Comparison of ENCODE assay signal across 8 mouse cellular contexts in the genomic region with DNA sequence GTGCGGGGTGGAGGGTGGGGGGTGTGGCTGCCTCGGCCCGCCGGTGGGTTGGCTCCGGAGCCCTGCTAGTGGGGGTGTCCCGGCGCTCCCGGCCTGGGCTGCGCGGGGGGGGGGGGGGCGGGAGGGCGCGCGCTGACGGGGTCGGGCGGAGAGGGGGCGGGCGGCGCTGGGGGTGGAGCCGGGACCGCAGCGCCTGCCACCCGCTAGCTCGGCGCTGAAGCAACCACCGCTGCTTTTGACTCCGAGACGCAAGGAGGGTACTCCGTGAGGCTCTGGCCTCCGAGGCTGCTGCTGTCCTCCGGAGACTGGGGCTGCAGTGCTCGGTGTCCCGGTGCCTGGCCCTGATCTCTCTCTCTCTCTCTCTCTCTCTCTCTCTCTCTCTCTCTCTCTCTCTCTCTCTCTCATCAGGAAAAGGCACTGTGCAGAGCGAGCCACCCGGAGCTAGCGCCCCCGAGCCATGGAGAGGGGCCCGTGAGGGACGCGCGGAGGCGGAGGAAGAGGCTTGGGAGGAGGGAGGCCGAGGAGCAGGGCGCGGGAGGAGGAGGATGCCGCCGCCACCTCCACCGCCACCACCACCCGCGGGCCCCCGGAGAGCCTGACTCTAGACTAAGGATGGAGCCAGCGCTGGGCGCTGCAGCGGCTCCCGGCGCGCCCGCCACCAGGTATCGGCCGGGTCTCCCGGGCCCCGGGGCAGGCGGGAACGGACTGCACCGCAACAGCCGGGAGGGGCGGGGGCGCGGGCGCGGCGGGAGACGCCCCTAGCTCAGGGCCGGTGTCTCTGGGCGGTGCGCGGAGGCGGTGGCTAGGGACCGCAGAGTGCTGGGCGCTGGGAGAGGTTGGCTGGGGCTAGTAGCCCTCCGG. TPM values are rescaled to one million over a fixed set of nuclear protein-coding genes. Genes with fewer than 3 reads are reported as not detected.
A peak's percentile ranks its signal among the peaks of the same experiment; 100 is the strongest.
DNase-seq lines count a peak whose midpoint lies in the region; ATAC-seq lines count a peak whose summit lies in the region.

Chst1 (plus strand) TSS at position 221 of the 861 bp plus-strand sequence.

- peaks cover 73% of the 10 kb centered on the region for H3K27me3 ChIP-seq in heart, embryonic 15.5 days

- ATAC-seq in heart, embryonic 15.5 days (replicated peaks; ENCODE audit: insufficient number of reproducible peaks, insufficient read depth, low FRiP score, low read depth): peak; percentile 35; the same call in 1 of the 2 replicates

- peak within 1 kb of the TSS; percentile 65 for H3K4me3 ChIP-seq in heart, embryonic 15.5 days

- peak within 1 kb of the TSS; percentile 49 for H3K9ac ChIP-seq in heart, embryonic 15.5 days

- peaks cover 9% of the 10 kb centered on the region for H3K4me1 ChIP-seq in heart, embryonic 15.5 days (replicated peaks)

- peak; percentile 10 for DNase-seq in urinary bladder, postnatal 25 days (ENCODE audit: low spot score)
- DNase-seq in urinary bladder, postnatal 10 days (ENCODE audit: low spot score): no peak
- DNase-seq in embryo, embryonic 10.5 days (ENCODE audit: low spot score): peak; percentile 64
- peak in 1 of 2 experiments; percentile 60 for DNase-seq in layer of hippocampus, postnatal 14 days (ENCODE audit: low spot score in 2 of 2)
- DNase-seq in lung, postnatal 36 days: peak; percentile 17
- DNase-seq in right cerebral cortex, postnatal 25 days: peak; percentile 66
- no peak for DNase-seq in T-cell, adult 2 months (ENCODE audit: low spot score)

- H3K36me3 ChIP-seq in heart, embryonic 15.5 days: no peaks in the 10 kb centered on the region

- H3K9me3 ChIP-seq in heart, embryonic 15.5 days (replicated peaks): no peaks in the 10 kb centered on the region

- WGBS in heart, embryonic 15.5 days: under 1% methylated on average over 67 of the region's 82 CpGs

- H3K4me2 ChIP-seq in heart, embryonic 15.5 days: peak within 1 kb of the TSS; percentile 99

- H3K27ac ChIP-seq in heart, embryonic 15.5 days: no peak within 1 kb of the TSS

RNA-seq across cellular contexts. Expression of gene Chst1, which starts in this region (rescaled TPM):
- 1.9 and 4.0 TPM in 2 replicates for polyA plus RNA-seq in heart, embryonic 15.5 days (2015; fragmentation: Nextera tagmentation; extraction: Ambion mirVana)
- total RNA-seq in layer of hippocampus, postnatal 14 days (2021): 100 to 1,000 TPM; 201 to 212 TPM

Comparison
In these comparisons a context has a peak if more than half of its experiments do, and no peak if none do; other contexts are left out.
1. DNase-seq: peak in urinary bladder, postnatal 25 days (single experiment), embryo, embryonic 10.5 days (single experiment), lung, postnatal 36 days (single experiment) and right cerebral cortex, postnatal 25 days (single experiment); none in urinary bladder, postnatal 10 days (single experiment) and T-cell, adult 2 months (single experiment).